Mouse (Mus musculus) MEL (cell line): Measurements from ENCODE around the gene Mettl21c. TPM values are rescaled to one million over a fixed set of nuclear protein-coding genes. Genes with fewer than 3 reads are reported as not detected.

Experiments
- DNase-seq: peaks from one replicate; pipeline ENCODE4 v3.0.0; 2011; ENCODE audit warnings: low read depth, low spot score
- H3K27ac ChIP-seq: 2 replicates; pipeline ENCODE4 v1.5.1; 2012; ENCODE audit warnings: low read depth, mild to moderate bottlenecking, control low read depth, low read length, moderate library complexity; ENCODE audit not compliant: control insufficient read depth
- H3K27me3 ChIP-seq, 2 experiments: fragments of 150-350 bp in 1 of 2; sonication (generic) in 1 of 2; 2 replicates each; pipeline ENCODE4 v1.6.1; 2012; ENCODE audit warnings: low read length in 2 of 2, mild to moderate bottlenecking in 2 of 2, improper control_type of control experiment in 1 of 2, moderate library complexity in 1 of 2; ENCODE audit not compliant: insufficient read depth in 2 of 2, control insufficient read depth in 1 of 2
- H3K36me3 ChIP-seq, 2 experiments: 2 replicates each; pipeline ENCODE4 v1.6.1; 2012 to 2014; ENCODE audit warnings: low read length in 2 of 2, improper control_type of control experiment in 1 of 2, inconsistent platforms in 1 of 2, mild to moderate bottlenecking in 1 of 2; ENCODE audit not compliant: insufficient read depth in 2 of 2, control insufficient read depth in 1 of 2
- H3K4me1 ChIP-seq, 2 experiments: fragments of 150-350 bp in 1 of 2; sonication (generic) in 1 of 2; 2 replicates each; pipeline ENCODE4 v1.6.1; 2012; ENCODE audit warnings: low read length in 2 of 2, improper control_type of control experiment in 1 of 2, mild to moderate bottlenecking in 1 of 2; ENCODE audit not compliant: insufficient read depth in 2 of 2, control insufficient read depth in 1 of 2
- H3K4me3 ChIP-seq, 2 experiments: fragments of 150-350 bp in 1 of 2; sonication (generic) in 1 of 2; 2 replicates each; pipeline ENCODE4 v1.5.1; 2012; ENCODE audit warnings: low read depth in 2 of 2, low read length in 2 of 2, mild to moderate bottlenecking in 2 of 2, moderate library complexity in 2 of 2, control low read depth in 1 of 2, improper control_type of control experiment in 1 of 2; ENCODE audit not compliant: control insufficient read depth in 1 of 2, insufficient read depth in 1 of 2
- H3K79me2 ChIP-seq: 2 replicates; pipeline ENCODE4 v1.6.1; 2012; ENCODE audit warnings: mild to moderate bottlenecking, low read length, moderate library complexity; ENCODE audit not compliant: control insufficient read depth, poor library complexity, insufficient read depth
- H3K9ac ChIP-seq: 2 replicates; pipeline ENCODE4 v1.6.1; 2012; ENCODE audit warnings: low read depth, mild to moderate bottlenecking, control low read depth, low read length, moderate library complexity; ENCODE audit not compliant: control insufficient read depth, poor library complexity, severe bottlenecking
- H3K9me3 ChIP-seq: fragments of 150-350 bp; sonication (generic); replicated peaks from 2 replicates; pipeline ENCODE4 v1.6.1; 2012; ENCODE audit warnings: mild to moderate bottlenecking, low read length, improper control_type of control experiment, moderate library complexity; ENCODE audit not compliant: insufficient read depth
- BHLHE40 ChIP-seq: IDR thresholded peaks from 2 replicates; pipeline ENCODE4 v1.6.1; 2012; ENCODE audit warnings: low read depth, mild to moderate bottlenecking, inconsistent platforms, low read length, improper control_type of control experiment, borderline replicate concordance
- CHD1 ChIP-seq: IDR thresholded peaks from 2 replicates; pipeline ENCODE4 v1.6.1; 2012; ENCODE audit warnings: low read depth, mild to moderate bottlenecking, inconsistent platforms, low read length, improper control_type of control experiment
- CHD2 ChIP-seq: IDR thresholded peaks from 2 replicates; pipeline ENCODE4 v1.6.1; 2011; ENCODE audit warnings: low read length, improper control_type of control experiment
- CTCF ChIP-seq, 3 experiments: IDR thresholded peaks in 2 of 3; conservative IDR thresholded peaks in 1 of 3; 2 replicates each; pipeline ENCODE4 v1.5.1; 2011 to 2012; ENCODE audit warnings: low read length in 3 of 3, low read depth in 2 of 3, mild to moderate bottlenecking in 2 of 3, improper control_type of control experiment in 1 of 3, inconsistent platforms in 1 of 3, mixed read lengths in 1 of 3, moderate library complexity in 1 of 3; ENCODE audit not compliant: control insufficient read depth in 1 of 3, insufficient read depth in 1 of 3, poor library complexity in 1 of 3, severe bottlenecking in 1 of 3
- E2F4 ChIP-seq: IDR thresholded peaks from 2 replicates; pipeline ENCODE4 v1.6.1; 2011; ENCODE audit warnings: low read depth, low read length, improper control_type of control experiment, borderline replicate concordance
- EP300 ChIP-seq, 2 experiments: IDR thresholded peaks; 2 replicates each; pipeline ENCODE4 v1.6.1; 2011; ENCODE audit warnings: improper control_type of control experiment in 2 of 2, low read length in 2 of 2, low read depth in 1 of 2, mild to moderate bottlenecking in 1 of 2
- ETS1 ChIP-seq: IDR thresholded peaks from 2 replicates; pipeline ENCODE4 v1.6.1; 2012; ENCODE audit warnings: low read depth, mild to moderate bottlenecking, inconsistent platforms, low read length, improper control_type of control experiment, moderate library complexity
- GABPA ChIP-seq: IDR thresholded peaks from 2 replicates; pipeline ENCODE4 v1.6.1; 2012; ENCODE audit warnings: low read depth, mild to moderate bottlenecking, inconsistent platforms, low read length, improper control_type of control experiment, moderate library complexity
- GATA1 ChIP-seq: IDR thresholded peaks from 2 replicates; pipeline ENCODE4 v1.6.1; 2011; ENCODE audit warnings: low read depth, low read length, improper control_type of control experiment
- HCFC1 ChIP-seq: IDR thresholded peaks from 2 replicates; pipeline ENCODE4 v1.6.1; 2012; ENCODE audit warnings: low read depth, mild to moderate bottlenecking, inconsistent platforms, low read length, improper control_type of control experiment, moderate library complexity
- KAT2A ChIP-seq: conservative IDR thresholded peaks from 2 replicates; pipeline ENCODE4 v1.6.1; 2012; ENCODE audit warnings: low read depth, low read length, improper control_type of control experiment, inconsistent platforms
- MAX ChIP-seq: IDR thresholded peaks from 2 replicates; pipeline ENCODE4 v1.6.1; 2011; ENCODE audit warnings: low read length, improper control_type of control experiment
- MAZ ChIP-seq: IDR thresholded peaks from 2 replicates; pipeline ENCODE4 v1.6.1; 2012; ENCODE audit warnings: low read depth, mild to moderate bottlenecking, inconsistent platforms, low read length, improper control_type of control experiment
- MEF2A ChIP-seq: IDR thresholded peaks from 2 replicates; pipeline ENCODE4 v1.6.1; 2014; ENCODE audit warnings: low read depth, mild to moderate bottlenecking, inconsistent platforms, low read length, improper control_type of control experiment; ENCODE audit not compliant: poor library complexity, insufficient replicate concordance, severe bottlenecking; ENCODE audit errors: extremely low read depth
- MXI1 ChIP-seq: IDR thresholded peaks from 2 replicates; pipeline ENCODE4 v1.6.1; 2011; ENCODE audit warnings: mild to moderate bottlenecking, low read depth, low read length, improper control_type of control experiment
- MYB ChIP-seq: IDR thresholded peaks from 2 replicates; pipeline ENCODE4 v1.6.1; 2011; ENCODE audit warnings: mild to moderate bottlenecking, low read depth, low read length, improper control_type of control experiment
- MYC ChIP-seq: IDR thresholded peaks from 2 replicates; pipeline ENCODE4 v1.6.1; 2011; ENCODE audit warnings: low read depth, mild to moderate bottlenecking, low read length, improper control_type of control experiment, moderate library complexity
- NELFE ChIP-seq: IDR thresholded peaks from 2 replicates; pipeline ENCODE4 v1.6.1; 2011; ENCODE audit warnings: low read depth, low read length, improper control_type of control experiment
- NRF1 ChIP-seq: IDR thresholded peaks from 2 replicates; pipeline ENCODE4 v1.6.1; 2014; ENCODE audit warnings: low read depth, mild to moderate bottlenecking, inconsistent platforms, low read length, improper control_type of control experiment, moderate library complexity; ENCODE audit not compliant: poor library complexity, insufficient read depth, severe bottlenecking
- POLR2A ChIP-seq, 2 experiments: IDR thresholded peaks; 2 replicates each; pipeline ENCODE4 v1.6.1; 2011 to 2012; ENCODE audit warnings: low read length in 2 of 2, mild to moderate bottlenecking in 2 of 2, control low read depth in 1 of 2, improper control_type of control experiment in 1 of 2, low read depth in 1 of 2, moderate library complexity in 1 of 2; ENCODE audit not compliant: control insufficient read depth in 1 of 2, insufficient read depth in 1 of 2, poor library complexity in 1 of 2
- POLR2AphosphoS2 ChIP-seq: IDR thresholded peaks from 2 replicates; pipeline ENCODE4 v1.6.1; 2011; ENCODE audit warnings: low read length, improper control_type of control experiment
- POLR2AphosphoS5 ChIP-seq: IDR thresholded peaks from 2 replicates; pipeline ENCODE4 v1.6.1; 2012; ENCODE audit warnings: low read depth, borderline replicate concordance, mild to moderate bottlenecking, inconsistent platforms, low read length, moderate library complexity, mixed read lengths
- RCOR1 ChIP-seq: IDR thresholded peaks from 2 replicates; pipeline ENCODE4 v1.6.1; 2012; ENCODE audit warnings: low read depth, mild to moderate bottlenecking, inconsistent platforms, low read length, improper control_type of control experiment
- TCF12 ChIP-seq: IDR thresholded peaks from 2 replicates; pipeline ENCODE4 v1.6.1; 2014; ENCODE audit warnings: low read depth, mild to moderate bottlenecking, inconsistent platforms, low read length, improper control_type of control experiment, moderate library complexity
- UBTF ChIP-seq: IDR thresholded peaks from 2 replicates; pipeline ENCODE4 v1.6.1; 2012; ENCODE audit warnings: low read depth, mild to moderate bottlenecking, inconsistent platforms, low read length, improper control_type of control experiment, moderate library complexity, borderline replicate concordance; ENCODE audit not compliant: insufficient read depth
- USF2 ChIP-seq, 2 experiments: IDR thresholded peaks; 2 replicates each; pipeline ENCODE4 v1.6.1; 2011 to 2012; ENCODE audit warnings: improper control_type of control experiment in 2 of 2, low read length in 2 of 2, borderline replicate concordance in 1 of 2, inconsistent platforms in 1 of 2, low read depth in 1 of 2, mild to moderate bottlenecking in 1 of 2; ENCODE audit not compliant: insufficient read depth in 1 of 2
- ZKSCAN1 ChIP-seq: IDR thresholded peaks from 2 replicates; pipeline ENCODE4 v1.6.1; 2012; ENCODE audit warnings: low read depth, mild to moderate bottlenecking, inconsistent platforms, low read length, improper control_type of control experiment, moderate library complexity
- polyA plus RNA-seq, 2 experiments: library from polyadenylated mRNA; stranded (reverse) in 1 of 2; unstranded in 1 of 2; fragments of >175 nt in 1 of 2; fragments of >200 nt in 1 of 2; gene quantifications; 2 replicates each; pipeline versions ENCODE4 v1.2.1 to v1.2.4; 2012; ENCODE audit warnings: low replicate concordance in 2 of 2, low read depth in 1 of 2; ENCODE audit not compliant: insufficient read length in 2 of 2, insufficient read depth in 1 of 2, missing spikeins in 1 of 2
- total RNA-seq: library from RNA; depleted of rRNA; stranded (reverse); fragments of 300-350 nt; gene quantifications from 2 replicates; pipeline ENCODE4 v1.2.3, GENCODE M21; 2012

Mettl21c gene
- total and polyA plus RNA-seq, 3 experiments: 0.08 to 0.13 TPM; not detected in 1

DNA sequence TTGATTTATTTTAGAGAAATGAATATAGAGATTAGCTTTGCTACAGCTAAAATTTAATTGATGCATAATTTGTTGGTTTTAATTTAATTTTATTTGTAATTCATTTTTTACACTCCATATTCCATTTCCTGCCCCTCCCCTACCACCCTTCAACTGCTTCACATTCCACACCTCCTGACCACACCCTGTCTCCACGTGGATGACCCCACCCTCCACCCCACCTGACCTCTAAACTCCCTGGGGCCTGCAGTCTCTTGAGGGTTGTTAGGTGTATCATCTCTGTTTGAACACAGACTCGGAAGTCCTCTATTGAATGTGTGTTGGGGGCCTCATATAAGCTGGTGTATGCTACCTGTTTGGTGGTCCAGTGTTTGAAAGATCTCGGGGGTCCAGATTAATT lies 48.7 kb downstream of the Mettl21c start:
- TF ChIP-seq KAT2A (no peak), CHD2 (no peak), EP300 (IDR thresholded peaks at IDR 0.05; ENCODE audit: low read depth in 1 of 2, low read length in 2 of 2) (no peak), GATA1 (no peak), POLR2A (IDR thresholded peaks at IDR 0.05; ENCODE audit: control insufficient read depth in 1 of 2, insufficient read depth in 1 of 2, low read depth in 1 of 2, low read length in 2 of 2, poor library complexity in 1 of 2) (no peak), ZKSCAN1 (no peak), USF2 (IDR thresholded peaks at IDR 0.05; ENCODE audit: borderline replicate concordance in 1 of 2, insufficient read depth in 1 of 2, low read depth in 1 of 2, low read length in 2 of 2) (no peak), MAX (no peak), MYC (no peak), GABPA (no peak), MAZ (no peak), TCF12 (no peak), ETS1 (no peak), UBTF (no peak), CTCF (IDR thresholded peaks at IDR 0.05 in 2 of 3, conservative IDR thresholded peaks at IDR 0.05 in 1 of 3; ENCODE audit: control insufficient read depth in 1 of 3, insufficient read depth in 1 of 3, low read depth in 2 of 3, low read length in 3 of 3, poor library complexity in 1 of 3, severe bottlenecking in 1 of 3) (no peak), NELFE (no peak), MEF2A (no peak), E2F4 (no peak), CHD1 (no peak), POLR2AphosphoS5 (no peak)
- Histone ChIP-seq H3K9ac (no peak overlapping the region), H3K79me2 (no peaks in the 10 kb centered on the region), H3K36me3 (peaks cover 0 to 53% of the 10 kb centered on the region in 2 experiments; a peak in 2 of 4 replicates), H3K4me3 (no peak overlapping the region), H3K4me1 (no peaks in the 10 kb centered on the region), H3K9me3 (no peaks in the 10 kb centered on the region), H3K27me3 (no peaks in the 10 kb centered on the region), H3K27ac (no peak overlapping the region)
- no peak for DNase-seq

DNA sequence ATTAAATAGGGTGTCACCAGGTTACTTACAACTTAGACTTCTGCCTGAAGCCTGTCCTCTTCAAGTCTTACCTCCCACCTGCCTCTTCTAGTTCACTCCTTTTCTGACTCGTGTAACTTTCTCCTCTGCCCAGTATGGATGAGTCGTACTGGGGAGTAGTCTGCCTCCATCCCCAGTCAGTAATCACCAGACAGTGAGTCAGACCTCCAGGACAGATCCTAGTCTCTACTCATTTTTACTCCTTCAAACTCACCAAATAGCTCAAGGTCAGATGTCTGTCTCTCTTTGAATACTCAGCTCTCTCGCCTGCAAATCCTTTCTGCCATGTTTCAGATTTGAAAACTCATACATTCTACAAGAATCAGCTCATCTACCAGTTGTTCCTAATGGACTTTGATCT lies 50.5 kb downstream of the Mettl21c start:
- no peak overlapping the region for H3K9ac ChIP-seq
- no peaks in the 10 kb centered on the region for H3K79me2 ChIP-seq
- H3K4me3 ChIP-seq: no peak overlapping the region
- no peak overlapping the region for H3K27ac ChIP-seq
- TF ChIP-seq MYB: no peak
- TF ChIP-seq HCFC1: no peak
- TF ChIP-seq ZKSCAN1: no peak
- TF ChIP-seq GATA1: no peak
- no peak for TF ChIP-seq NRF1
- no peak for TF ChIP-seq RCOR1
- no peak for TF ChIP-seq POLR2AphosphoS2
- TF ChIP-seq CHD1: no peak
- TF ChIP-seq MXI1: no peak
- TF ChIP-seq CHD2: no peak
- TF ChIP-seq MEF2A: no peak
- TF ChIP-seq GABPA: no peak
- no peak for TF ChIP-seq USF2 (IDR thresholded peaks at IDR 0.05; ENCODE audit: borderline replicate concordance in 1 of 2, insufficient read depth in 1 of 2, low read depth in 1 of 2, low read length in 2 of 2)
- no peak for TF ChIP-seq CTCF (IDR thresholded peaks at IDR 0.05 in 2 of 3, conservative IDR thresholded peaks at IDR 0.05 in 1 of 3; ENCODE audit: control insufficient read depth in 1 of 3, insufficient read depth in 1 of 3, low read depth in 2 of 3, low read length in 3 of 3, poor library complexity in 1 of 3, severe bottlenecking in 1 of 3)
- no peak for TF ChIP-seq BHLHE40
- no peak for TF ChIP-seq POLR2AphosphoS5
- TF ChIP-seq, all 39 proteins: peak for 0
- Histone ChIP-seq H3K9me3 (no peaks in the 10 kb centered on the region), H3K27me3 (no peaks in the 10 kb centered on the region), H3K36me3 (peaks cover 0 to 45% of the 10 kb centered on the region in 2 experiments; a peak in 2 of 4 replicates), H3K4me1 (no peaks in the 10 kb centered on the region)
- DNase-seq: peak; percentile 17
